Mouse (Mus musculus) C2C12 (cell line): ENCODE measurements around the gene Efr3b. TPM values are rescaled to one million over a fixed set of nuclear protein-coding genes. Genes with fewer than 3 reads are reported as not detected.

Experiments
- H3K27me3 ChIP-seq: one replicate; pipeline ENCODE4 v1.6.1; 2011; ENCODE audit not compliant: control insufficient read depth, insufficient read depth, insufficient read length
- H3K36me3 ChIP-seq: one replicate; pipeline ENCODE4 v1.6.1; 2011; ENCODE audit not compliant: control insufficient read depth, insufficient read depth
- H3K4me3 ChIP-seq: one replicate; pipeline ENCODE4 v1.5.1; 2011; ENCODE audit warnings: mild to moderate bottlenecking, control low read depth; ENCODE audit not compliant: poor library complexity, insufficient read depth, severe bottlenecking
- H3K79me2 ChIP-seq: one replicate; pipeline ENCODE4 v1.6.1; 2011; ENCODE audit not compliant: control insufficient read depth, insufficient read depth
- H3K79me3 ChIP-seq: one replicate; pipeline ENCODE4 v1.6.1; 2011; ENCODE audit warnings: low read depth, control low read depth
- H3ac ChIP-seq: one replicate; pipeline ENCODE3; 2011; ENCODE audit warnings: low read depth; ENCODE audit not compliant: control insufficient read depth, insufficient read length
- CEBPB ChIP-seq: IDR thresholded peaks from one replicate; pipeline ENCODE4 v1.6.1; 2011; ENCODE audit warnings: low read depth, mild to moderate bottlenecking, control low read depth, moderate library complexity
- CTCF ChIP-seq: IDR thresholded peaks from one replicate; pipeline ENCODE4 v1.5.1; 2011; ENCODE audit not compliant: control insufficient read depth, insufficient read depth, insufficient read length
- FOSL1 ChIP-seq: IDR thresholded peaks from one replicate; pipeline ENCODE4 v1.8.0; 2011; ENCODE audit warnings: mild to moderate bottlenecking, low read length; ENCODE audit not compliant: poor library complexity, insufficient read depth, severe bottlenecking
- MAX ChIP-seq: IDR thresholded peaks from one replicate; pipeline ENCODE4 v1.6.1; 2011; ENCODE audit warnings: mild to moderate bottlenecking, control low read depth
- MYOD1 ChIP-seq: IDR thresholded peaks from one replicate; pipeline ENCODE4 v1.6.1; 2011; ENCODE audit warnings: low read depth; ENCODE audit not compliant: control insufficient read depth, insufficient read length
- MYOG ChIP-seq: IDR thresholded peaks from one replicate; pipeline ENCODE4 v1.6.1; 2011; ENCODE audit not compliant: control insufficient read depth, insufficient read length; ENCODE audit errors: extremely low read depth
- USF1 ChIP-seq: IDR thresholded peaks from one replicate; pipeline ENCODE4 v1.6.1; 2011; ENCODE audit warnings: low read depth, mild to moderate bottlenecking, control low read depth, moderate library complexity
- polyA plus RNA-seq: library from polyadenylated mRNA; unstranded; fragments of >200 nt; fragmentation: generic; extraction: Trizol; gene quantifications from one replicate; pipeline ENCODE4 v1.2.1, GENCODE M21; 2012; ENCODE audit warnings: missing spikeins

Efr3b gene
- polyA plus RNA-seq, 1 experiment = 0.09 TPM

DNA sequence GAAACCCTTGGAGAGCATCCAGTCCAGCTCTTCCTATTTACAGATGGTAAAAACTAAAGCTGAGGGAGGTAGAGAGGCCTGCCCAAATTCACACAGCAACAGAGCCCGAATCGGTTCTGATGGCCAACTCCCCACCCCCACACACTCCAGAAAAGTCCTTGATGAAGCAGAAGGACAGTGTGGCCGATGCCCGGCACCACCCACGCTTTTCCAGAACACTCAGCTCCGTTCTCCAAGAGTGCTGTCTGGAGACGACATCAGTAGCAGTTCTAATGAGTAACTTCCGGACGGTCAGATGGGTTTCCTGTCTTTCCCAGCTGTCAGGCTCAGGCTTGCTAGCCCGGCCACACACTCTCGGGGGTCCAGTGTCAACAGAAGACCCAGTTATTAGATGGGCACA is 10.2 kb downstream of the Efr3b start:
- no peaks in the 10 kb centered on the region for H3K79me2 ChIP-seq
- no peaks in the 10 kb centered on the region for H3K36me3 ChIP-seq
- H3K27me3 ChIP-seq = peaks cover 8% of the 10 kb centered on the region
- H3K79me3 ChIP-seq = no peaks in the 10 kb centered on the region
- no peak overlapping the region for H3ac ChIP-seq
- no peak overlapping the region for H3K4me3 ChIP-seq
- TF ChIP-seq USF1 (no peak), CEBPB (no peak), MYOD1 (no peak), MYOG (no peak), MAX (no peak), CTCF (no peak)

DNA sequence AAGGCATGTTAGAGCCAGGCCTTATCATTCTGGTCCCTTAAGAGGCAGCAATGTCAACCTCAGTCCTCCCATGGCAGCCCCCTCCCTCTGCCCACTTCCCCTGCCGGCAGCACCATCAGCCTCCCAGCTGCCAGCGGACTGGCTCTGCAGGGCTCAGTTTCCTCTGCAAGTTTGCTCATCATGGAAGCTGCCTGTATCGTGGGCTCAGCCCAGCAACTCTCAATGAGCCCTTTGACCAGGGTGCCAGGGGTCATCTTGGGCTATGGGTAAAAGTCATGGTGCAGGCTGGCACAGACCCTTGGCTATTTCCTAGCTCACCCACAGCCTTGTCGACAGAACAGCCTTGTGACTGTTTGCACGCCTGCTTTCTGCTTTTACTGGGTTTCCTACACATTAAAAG is 14.4 kb downstream of the Efr3b start:
- no peaks in the 10 kb centered on the region for H3K79me2 ChIP-seq
- peaks cover 5% of the 10 kb centered on the region for H3K27me3 ChIP-seq
- no peak overlapping the region for H3K4me3 ChIP-seq
- H3ac ChIP-seq = no peak overlapping the region
- no peaks in the 10 kb centered on the region for H3K36me3 ChIP-seq
- H3K79me3 ChIP-seq = no peaks in the 10 kb centered on the region
- TF ChIP-seq CEBPB (no peak), MYOG (no peak), CTCF (no peak), FOSL1 (no peak), USF1 (no peak), MAX (no peak), MYOD1 (no peak)

DNA sequence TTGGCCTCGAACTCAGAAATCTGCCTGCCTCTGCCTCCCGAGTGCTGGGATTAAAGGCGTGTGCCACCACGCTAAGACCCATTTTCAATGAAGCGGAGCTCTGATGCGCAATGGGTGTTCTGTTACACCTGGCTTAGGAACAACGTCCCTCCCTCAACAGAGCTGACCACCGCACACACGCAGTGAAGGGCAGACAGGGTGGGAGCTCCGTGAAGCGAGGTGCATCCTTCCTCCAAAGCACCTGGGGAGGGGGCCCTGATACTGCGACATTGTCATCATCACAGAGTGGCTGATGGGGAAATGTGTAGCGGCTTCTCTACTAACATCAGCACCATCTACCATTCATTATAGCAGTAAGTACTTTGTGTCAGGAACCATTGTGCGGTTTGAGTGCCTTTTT is 15.2 kb downstream of the Efr3b start:
- Histone ChIP-seq H3K79me3 (no peaks in the 10 kb centered on the region), H3ac (no peak overlapping the region), H3K36me3 (no peaks in the 10 kb centered on the region), H3K27me3 (peaks cover 5% of the 10 kb centered on the region), H3K4me3 (no peak overlapping the region), H3K79me2 (no peaks in the 10 kb centered on the region)
- TF ChIP-seq MAX (no peak), CEBPB (no peak), MYOD1 (no peak), CTCF (no peak), MYOG (no peak), USF1 (no peak), FOSL1 (no peak)

DNA sequence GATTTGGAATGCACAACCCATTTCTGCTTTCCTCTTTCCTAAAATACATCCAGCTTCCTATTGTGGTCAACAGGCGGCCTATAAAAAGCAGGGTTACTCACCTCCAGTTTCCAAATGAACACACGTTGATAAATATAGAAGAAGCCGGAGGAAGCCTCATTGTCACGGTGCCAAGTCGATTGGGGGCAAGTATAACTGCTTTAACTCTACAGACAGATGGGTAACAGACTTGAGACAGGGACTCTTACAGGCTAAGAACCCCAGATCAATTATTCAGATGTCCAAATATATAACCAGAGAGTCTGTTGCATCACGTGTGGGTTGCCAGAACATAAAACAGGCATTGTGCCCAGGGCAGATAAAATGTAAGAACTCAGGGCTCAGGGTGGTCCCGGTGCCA is 15.9 kb downstream of the Efr3b start:
- Histone ChIP-seq H3K79me3 (no peaks in the 10 kb centered on the region), H3ac (no peak overlapping the region)
- TF ChIP-seq FOSL1 (no peak), CEBPB (no peak), MAX (no peak), USF1 (no peak), CTCF (no peak), MYOD1 (no peak), MYOG (no peak)

DNA sequence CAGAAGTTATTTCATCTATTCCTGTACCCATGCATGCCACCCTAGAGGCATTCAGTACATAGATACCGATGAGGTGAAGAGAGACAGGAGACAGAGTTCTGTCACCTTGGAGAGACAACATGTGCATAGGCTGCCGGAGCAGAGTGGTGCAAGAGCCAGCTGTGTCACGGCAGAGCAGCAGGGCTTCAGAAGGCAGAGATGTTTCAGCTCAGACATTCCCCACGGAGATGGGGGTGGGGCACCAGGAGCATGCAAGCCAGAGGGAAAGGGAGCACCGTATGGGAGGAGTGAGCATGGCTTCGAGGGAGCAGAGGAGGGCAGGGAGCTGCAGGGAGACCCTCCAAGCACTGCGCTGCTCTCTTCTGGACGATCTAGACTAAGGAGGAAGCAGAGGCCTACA is 18.2 kb downstream of the Efr3b start:
- H3K4me3 ChIP-seq = no peak overlapping the region
- TF ChIP-seq MYOG (no peak), CTCF (no peak), FOSL1 (no peak), MYOD1 (no peak), MAX (no peak), USF1 (no peak), CEBPB (no peak)
- no peaks in the 10 kb centered on the region for H3K36me3 ChIP-seq

More for the DNA sequence above, 15.9 kb downstream of the Efr3b start:
- H3K36me3 ChIP-seq = no peaks in the 10 kb centered on the region
- no peak overlapping the region for H3K4me3 ChIP-seq
- peaks cover 9% of the 10 kb centered on the region for H3K27me3 ChIP-seq
- H3K79me2 ChIP-seq = no peaks in the 10 kb centered on the region

DNA sequence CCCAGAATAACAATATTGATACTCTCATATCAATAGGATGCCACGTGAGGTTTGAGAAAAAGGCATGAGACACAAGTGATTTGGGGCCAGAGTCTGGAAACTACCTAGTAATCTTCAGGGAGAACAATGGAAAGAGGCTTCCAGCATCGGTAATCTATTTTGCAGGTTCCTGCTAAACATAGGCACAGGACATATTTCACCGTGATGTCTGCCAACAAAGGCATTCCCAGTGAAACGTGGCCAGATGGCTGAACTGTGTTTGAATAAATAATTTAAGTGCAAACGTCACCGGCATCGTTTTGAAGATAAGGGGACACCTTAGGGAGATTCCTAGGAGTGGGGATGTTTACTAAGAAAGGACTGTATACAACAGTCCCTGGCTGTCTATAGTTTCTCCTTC is 22.4 kb downstream of the Efr3b start:
- peaks cover 15% of the 10 kb centered on the region for H3K27me3 ChIP-seq
- no peaks in the 10 kb centered on the region for H3K79me2 ChIP-seq
- no peak for TF ChIP-seq MYOD1

More for the DNA sequence above, 18.2 kb downstream of the Efr3b start:
- no peaks in the 10 kb centered on the region for H3K79me2 ChIP-seq
- H3K79me3 ChIP-seq = no peaks in the 10 kb centered on the region
- H3K27me3 ChIP-seq = peaks cover 9% of the 10 kb centered on the region
- no peak overlapping the region for H3ac ChIP-seq

More for the DNA sequence above, 22.4 kb downstream of the Efr3b start:
- no peaks in the 10 kb centered on the region for H3K36me3 ChIP-seq
- H3K79me3 ChIP-seq = no peaks in the 10 kb centered on the region
- H3ac ChIP-seq = no peak overlapping the region
- no peak overlapping the region for H3K4me3 ChIP-seq
